Mouse (Mus musculus): ENCODE measurements around the gene Rgs12. TPM values are rescaled to one million over a fixed set of nuclear protein-coding genes. Genes with fewer than 3 reads are reported as not detected.

The Rgs12 gene
- polyA plus RNA-seq, 1 experiment from 2014 or later: 41.4 TPM

- no peak overlapping the region for H3K4me2 ChIP-seq (replicated peaks; ENCODE audit: low read depth, low read length)
- no peaks in the 10 kb centered on the region for H3K36me3 ChIP-seq (ENCODE audit: control insufficient read depth, insufficient read depth, low read length)
- H3K9me3 ChIP-seq (ENCODE audit: control insufficient read depth, low read length): no peaks in the 10 kb centered on the region
- ATAC-seq (ENCODE audit: low FRiP score) (no peak), DNase-seq (ENCODE audit: low spot score) (no peak)
- no peak overlapping the region for H3K4me3 ChIP-seq (ENCODE audit: low read depth, low read length)
- H3K27ac ChIP-seq (ENCODE audit: low read depth, low read length): no peak overlapping the region
- WGBS: 70% methylated on average over 9 of the region's 9 CpGs
- H3K9ac ChIP-seq (ENCODE audit: low read depth, low read length): no peak overlapping the region
- no peaks in the 10 kb centered on the region for H3K4me1 ChIP-seq (replicated peaks; ENCODE audit: control insufficient read depth, insufficient read depth, low read length)
- no peaks in the 10 kb centered on the region for H3K27me3 ChIP-seq (ENCODE audit: control insufficient read depth, insufficient read depth, low read length)
Measured at GRCm38 (mm10) chr5:35073992-35074391, 124.7 kb downstream of the Rgs12 start.

- Histone ChIP-seq H3K27me3 (ENCODE audit: control insufficient read depth, insufficient read depth, low read length) (no peaks in the 10 kb centered on the region), H3K9ac (ENCODE audit: low read depth, low read length) (no peak overlapping the region), H3K4me1 (replicated peaks; ENCODE audit: control insufficient read depth, insufficient read depth, low read length) (no peaks in the 10 kb centered on the region; the same call in 1 of the 2 replicates), H3K4me2 (replicated peaks; ENCODE audit: low read depth, low read length) (no peak overlapping the region), H3K9me3 (ENCODE audit: control insufficient read depth, low read length) (no peaks in the 10 kb centered on the region), H3K27ac (ENCODE audit: low read depth, low read length) (no peak overlapping the region), H3K4me3 (ENCODE audit: low read depth, low read length) (no peak overlapping the region), H3K36me3 (ENCODE audit: control insufficient read depth, insufficient read depth, low read length) (no peaks in the 10 kb centered on the region)
- DNase-seq (ENCODE audit: low spot score) (no peak), ATAC-seq (ENCODE audit: low FRiP score) (no peak)
- 84% methylated on average over 1 of the region's 1 CpGs for WGBS
Measured at GRCm38 (mm10) chr5:35076369-35076768, 127.1 kb downstream of the Rgs12 start.

- no peaks in the 10 kb centered on the region for H3K27me3 ChIP-seq (ENCODE audit: control insufficient read depth, insufficient read depth, low read length)
- no peak overlapping the region for H3K4me3 ChIP-seq (ENCODE audit: low read depth, low read length)
- WGBS: 33% methylated on average over 18 of the region's 18 CpGs
- H3K9me3 ChIP-seq (ENCODE audit: control insufficient read depth, low read length): no peaks in the 10 kb centered on the region
- DNase-seq (ENCODE audit: low spot score): no peak
- no peak overlapping the region for H3K27ac ChIP-seq (ENCODE audit: low read depth, low read length)
- H3K9ac ChIP-seq (ENCODE audit: low read depth, low read length): no peak overlapping the region
- no peaks in the 10 kb centered on the region; the same call in 1 of the 2 replicates for H3K4me1 ChIP-seq (replicated peaks; ENCODE audit: control insufficient read depth, insufficient read depth, low read length)
- ATAC-seq (ENCODE audit: low FRiP score): no peak
- no peak overlapping the region for H3K4me2 ChIP-seq (replicated peaks; ENCODE audit: low read depth, low read length)
- no peaks in the 10 kb centered on the region for H3K36me3 ChIP-seq (ENCODE audit: control insufficient read depth, insufficient read depth, low read length)
Measured at GRCm38 (mm10) chr5:35079101-35079500, 129.9 kb downstream of the Rgs12 start.

GRCm38 (mm10) chr5:35084913-35085312 is 135.7 kb downstream of the Rgs12 start:
- H3K4me3 ChIP-seq (ENCODE audit: low read depth, low read length): no peak overlapping the region
- DNase-seq (ENCODE audit: low spot score) (no peak), ATAC-seq (ENCODE audit: low FRiP score) (no peak)
- 69% methylated on average over 3 of the region's 3 CpGs for WGBS
- no peaks in the 10 kb centered on the region for H3K36me3 ChIP-seq (ENCODE audit: control insufficient read depth, insufficient read depth, low read length)
- no peaks in the 10 kb centered on the region for H3K9me3 ChIP-seq (ENCODE audit: control insufficient read depth, low read length)
- H3K4me1 ChIP-seq (replicated peaks; ENCODE audit: control insufficient read depth, insufficient read depth, low read length): no peaks in the 10 kb centered on the region; the same call in 1 of the 2 replicates
- no peak overlapping the region for H3K9ac ChIP-seq (ENCODE audit: low read depth, low read length)
- no peaks in the 10 kb centered on the region for H3K27me3 ChIP-seq (ENCODE audit: control insufficient read depth, insufficient read depth, low read length)
- H3K27ac ChIP-seq (ENCODE audit: low read depth, low read length): no peak overlapping the region
- no peak overlapping the region for H3K4me2 ChIP-seq (replicated peaks; ENCODE audit: low read depth, low read length)

GRCm38 (mm10) chr5:35088785-35089613 is 139.8 kb downstream of the Rgs12 start:
- Histone ChIP-seq H3K4me2 (replicated peaks; ENCODE audit: low read depth, low read length) (no peak overlapping the region), H3K9ac (ENCODE audit: low read depth, low read length) (no peak overlapping the region), H3K36me3 (ENCODE audit: control insufficient read depth, insufficient read depth, low read length) (peaks cover 5% of the 10 kb centered on the region; the same call in 1 of the 2 replicates), H3K4me3 (ENCODE audit: low read depth, low read length) (no peak overlapping the region), H3K27me3 (ENCODE audit: control insufficient read depth, insufficient read depth, low read length) (no peaks in the 10 kb centered on the region), H3K27ac (ENCODE audit: low read depth, low read length) (no peak overlapping the region), H3K9me3 (ENCODE audit: control insufficient read depth, low read length) (no peaks in the 10 kb centered on the region), H3K4me1 (replicated peaks; ENCODE audit: control insufficient read depth, insufficient read depth, low read length) (no peaks in the 10 kb centered on the region)
- no peak for ATAC-seq (ENCODE audit: low FRiP score)
- DNase-seq (ENCODE audit: low spot score): peak; percentile 76
- WGBS: 63% methylated on average over 9 of the region's 9 CpGs

Other genes with a start within 250 kb of the Rgs12 start
- 16.2 and 24.6 TPM in 2 replicates for gene Htt, start 187.7 kb upstream of the Rgs12 start, polyA plus RNA-seq (2014; fragmentation: Nextera tagmentation; extraction: Ambion mirVana)
- 1.7 and 2.7 TPM in 2 replicates for gene Msantd1, start 41.4 kb upstream of the Rgs12 start, polyA plus RNA-seq (2014; fragmentation: Nextera tagmentation; extraction: Ambion mirVana)
- 0.34 and 0.47 TPM in 2 replicates for gene Hgfac, start 92.1 kb downstream of the Rgs12 start, polyA plus RNA-seq (2014; fragmentation: Nextera tagmentation; extraction: Ambion mirVana)
- 0.11 TPM in 1 of 2 replicates, not detected in the other for gene Dok7, start 107.3 kb downstream of the Rgs12 start, polyA plus RNA-seq (2014; fragmentation: Nextera tagmentation; extraction: Ambion mirVana)
- gene Lrpap1, start 156.3 kb downstream of the Rgs12 start, polyA plus RNA-seq (2014; fragmentation: Nextera tagmentation; extraction: Ambion mirVana): 104 TPM in 2 replicates